Mouse (Mus musculus) activated CD4-positive, CD25-positive, alpha-beta regulatory T cell, adult 9 weeks (primary cell): ENCODE measurements around the gene Cbln4. TPM values are rescaled to one million over a fixed set of nuclear protein-coding genes. Genes with fewer than 3 reads are reported as not detected.

ENCODE experiments used
- polyA plus RNA-seq: library from polyadenylated mRNA; unstranded; fragments of 100-300 nt; shearing (Covaris generic); gene quantifications from one replicate; pipeline ENCODE4 v1.2.1, GENCODE M21; 2017

Cbln4 gene
- polyA plus RNA-seq = not detected

GRCm38 (mm10) chr2:172043235-172043610 is at the start of gene Cbln4:
Gene Cbln4, minus strand, starts transcription at chr2:172043466.

Other genes starting within 250 kb of the Cbln4 start
- not detected for gene Mc3r, start 205.0 kb upstream of the Cbln4 start, polyA plus RNA-seq